Mouse (Mus musculus) limb, embryonic 14.5 days (tissue): ENCODE measurements at regions not wholly inside any gene's neighbourhood (a gene's known extent, or its start where the extent isn't known, plus 50 kb on each side); places are given as distances from the start of the nearest gene placed in this dataset.
"Not testable (repeated sequence)": the region's sequence is repeated elsewhere in the genome, so short reads cannot be mapped to it uniquely, and the experiment has no call there.

Source experiments
- ATAC-seq: fragments of 200-750 bp; cut with Nextera tagmentation; 2 replicates; pipeline ENCODE4 v1.8.0; 2017; ENCODE audit warnings: low read depth, moderate number of reproducible peaks, moderate TSS enrichment; ENCODE audit not compliant: low FRiP score
- DNase-seq: peaks from one replicate; pipeline ENCODE4 v3.0.0-alpha.2; 2015; ENCODE audit warnings: low spot score
- H3K27ac ChIP-seq: fragments of 300-500 bp; sonication (generic); replicated peaks from 2 replicates; pipeline ENCODE4 v1.5.1; 2014; ENCODE audit warnings: low read depth, mild to moderate bottlenecking, low read length, moderate library complexity, mixed read lengths
- H3K27me3 ChIP-seq: fragments of 300-500 bp; sonication (generic); 2 replicates; pipeline ENCODE4 v1.6.1; 2014; ENCODE audit warnings: low read length, mixed read lengths; ENCODE audit not compliant: control insufficient read depth, insufficient read depth
- H3K36me3 ChIP-seq: fragments of 300-500 bp; sonication (generic); 2 replicates; pipeline ENCODE4 v1.6.1; 2014; ENCODE audit warnings: mild to moderate bottlenecking, low read length, moderate library complexity, mixed read lengths; ENCODE audit not compliant: control insufficient read depth, insufficient read depth
- H3K4me1 ChIP-seq: fragments of 300-500 bp; sonication (generic); 2 replicates; pipeline ENCODE4 v1.6.1; 2014; ENCODE audit warnings: antibody characterized with exemption, low read length, mixed read lengths; ENCODE audit not compliant: control insufficient read depth, insufficient read depth
- H3K4me2 ChIP-seq: fragments of 300-500 bp; sonication (generic); replicated peaks from 2 replicates; pipeline ENCODE4 v1.6.1; 2014; ENCODE audit warnings: low read depth, mild to moderate bottlenecking, low read length, moderate library complexity; ENCODE audit not compliant: severe bottlenecking
- H3K4me3 ChIP-seq: fragments of 300-500 bp; sonication (generic); replicated peaks from 2 replicates; pipeline ENCODE4 v1.5.1; 2014; ENCODE audit warnings: low read length
- H3K9ac ChIP-seq: fragments of 300-500 bp; sonication (generic); 2 replicates; pipeline ENCODE4 v1.6.1; 2014; ENCODE audit warnings: mild to moderate bottlenecking, low read depth, low read length, moderate library complexity; ENCODE audit not compliant: severe bottlenecking
- H3K9me3 ChIP-seq: fragments of 300-500 bp; sonication (generic); 2 replicates; pipeline ENCODE4 v1.6.1; 2016; ENCODE audit warnings: low read length; ENCODE audit not compliant: control insufficient read depth
- POLR2A ChIP-seq: fragments of 200-500 bp; IDR thresholded peaks from 2 replicates; pipeline ENCODE4 v1.8.0; 2012; ENCODE audit warnings: inconsistent platforms, mild to moderate bottlenecking, moderate library complexity, borderline replicate concordance; ENCODE audit not compliant: insufficient read depth, insufficient read length; ENCODE audit errors: extremely low read depth
- WGBS: fragments of 180-500 bp; shearing (Covaris S2); extraction: QIAGEN DNeasy Blood & Tissue Kit; methylation state at CpG from one replicate; pipeline ENCODE4 v1.1.7; 2014; 5-methylcytosine and 5-hydroxymethylcytosine counted together

DNA sequence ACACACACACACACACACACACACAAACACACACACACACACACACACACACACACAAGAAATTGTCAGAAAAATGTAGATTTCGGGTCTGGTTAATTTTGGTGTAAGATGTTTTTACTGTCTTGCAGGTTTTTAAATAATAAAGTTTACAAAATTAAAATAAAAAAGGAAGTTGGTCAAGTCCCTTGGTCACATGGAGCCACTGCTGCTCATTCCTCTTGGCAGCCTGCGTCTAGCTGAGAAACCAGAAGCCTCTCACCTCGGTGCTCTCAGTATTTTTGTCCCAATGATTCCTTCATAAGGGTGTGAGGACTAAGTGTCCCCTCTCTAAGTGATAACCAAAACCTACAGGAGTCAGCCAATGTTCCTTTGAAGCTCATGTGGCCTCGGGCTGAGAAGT lies 76.8 kb upstream of the Smg1 start:
- Histone ChIP-seq H3K9ac (no peak overlapping the region), H3K4me2 (no peak overlapping the region), H3K27ac (no peak overlapping the region), H3K27me3 (no peaks in the 10 kb centered on the region), H3K4me1 (no peaks in the 10 kb centered on the region), H3K36me3 (no peaks in the 10 kb centered on the region), H3K9me3 (no peaks in the 10 kb centered on the region), H3K4me3 (no peak overlapping the region)
- WGBS: 83% methylated on average over 4 of the region's 4 CpGs
- no peak for TF ChIP-seq POLR2A
- ATAC-seq (no peak), DNase-seq (no peak)

DNA sequence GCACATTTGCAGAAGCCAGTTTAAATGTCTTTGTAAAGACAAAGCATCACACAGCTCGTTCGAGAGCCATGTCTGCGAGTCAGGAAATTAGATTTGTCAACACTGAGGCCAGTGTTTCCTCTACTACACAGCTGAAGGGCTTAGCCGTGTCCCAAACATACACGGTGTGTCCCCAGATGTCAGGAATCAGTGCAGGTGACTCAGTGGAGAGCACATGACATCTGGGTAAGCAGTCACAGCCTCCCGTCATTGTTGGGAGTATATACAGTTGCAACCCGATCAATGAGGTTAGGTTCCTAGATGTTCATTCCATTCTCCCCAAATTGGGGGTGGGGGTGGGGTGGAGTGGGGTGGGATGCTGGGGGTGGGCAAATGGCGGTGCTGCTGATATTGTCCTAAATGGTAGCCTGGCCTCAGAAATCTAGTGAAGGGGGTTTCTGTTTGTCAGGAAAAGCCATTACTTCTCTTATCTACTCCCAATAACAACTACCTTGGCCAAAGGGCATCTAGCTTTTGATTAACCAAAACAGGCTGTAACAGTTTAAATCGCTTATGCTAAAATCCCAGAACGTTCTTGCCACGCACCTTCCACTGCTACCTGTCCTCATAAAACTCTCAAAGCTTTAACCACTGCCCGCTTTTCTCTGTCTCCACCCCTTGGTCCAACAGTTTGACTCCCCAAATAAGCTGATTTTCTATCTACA lies 75.1 kb upstream of the Smg1 start:
- ATAC-seq (no peak), DNase-seq (no peak)
- TF ChIP-seq POLR2A: no peak
- no peak overlapping the region for H3K27ac ChIP-seq
- H3K4me1 ChIP-seq: no peaks in the 10 kb centered on the region
- H3K27me3 ChIP-seq: no peaks in the 10 kb centered on the region
- WGBS: 55% methylated on average over 12 of the region's 12 CpGs
- H3K36me3 ChIP-seq: no peaks in the 10 kb centered on the region
- H3K4me2 ChIP-seq: no peak overlapping the region
- H3K9me3 ChIP-seq: no peaks in the 10 kb centered on the region
- H3K4me3 ChIP-seq: no peak overlapping the region
- H3K9ac ChIP-seq: no peak overlapping the region

DNA sequence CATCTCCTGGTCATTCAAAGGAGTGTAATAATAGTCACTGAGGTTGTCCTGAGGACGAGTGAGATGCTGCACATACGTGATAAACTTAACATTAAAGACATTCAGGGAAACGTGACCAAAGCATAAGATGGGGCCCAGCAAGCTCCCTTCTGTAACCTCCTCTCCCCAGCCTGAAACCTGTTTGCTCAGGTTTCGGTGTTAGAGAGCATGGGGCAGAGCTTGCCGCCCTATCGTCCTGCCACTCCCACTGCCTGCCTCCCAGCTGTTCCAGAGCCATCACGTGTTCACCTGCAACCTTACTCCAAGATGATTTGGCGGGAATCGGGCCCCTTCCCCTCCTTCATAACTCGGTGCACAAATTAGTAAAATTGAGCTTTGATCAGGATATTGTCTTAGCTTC lies 71.4 kb upstream of the Smg1 start:
- H3K27me3 ChIP-seq, H3K4me1 ChIP-seq, H3K36me3 ChIP-seq, DNase-seq, H3K9ac ChIP-seq, H3K27ac ChIP-seq, H3K4me3 ChIP-seq, H3K4me2 ChIP-seq, H3K9me3 ChIP-seq, ATAC-seq: not testable (repeated sequence)
- WGBS: 64% methylated on average over 10 of the region's 10 CpGs

DNA sequence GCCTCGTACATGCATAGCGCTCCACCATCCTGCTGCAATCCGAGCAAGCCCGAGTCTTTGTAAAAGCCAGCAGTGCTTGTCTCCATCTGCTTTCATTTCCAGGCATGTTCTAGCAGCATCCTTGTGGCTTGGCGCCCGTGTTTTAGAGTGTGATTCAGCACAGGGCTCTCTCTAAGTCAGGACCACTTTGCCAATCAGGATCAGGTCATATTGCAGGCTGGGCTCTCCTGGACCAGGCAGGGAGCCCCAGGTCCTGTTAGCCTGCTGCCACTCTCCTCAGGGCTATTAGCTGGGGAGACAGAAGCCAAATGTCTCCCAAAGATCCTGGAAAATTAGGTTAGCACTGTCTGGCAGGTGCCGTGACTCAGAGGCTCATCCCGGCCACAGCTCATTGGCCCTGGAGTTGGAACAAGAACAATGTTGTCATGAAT lies 70.8 kb upstream of the Smg1 start:
- Histone ChIP-seq H3K4me3 (no peak overlapping the region), H3K36me3 (no peaks in the 10 kb centered on the region), H3K4me1 (no peaks in the 10 kb centered on the region), H3K9ac (no peak overlapping the region), H3K27me3 (no peaks in the 10 kb centered on the region), H3K9me3 (no peaks in the 10 kb centered on the region), H3K27ac (no peak overlapping the region), H3K4me2 (no peak overlapping the region)
- no peak for DNase-seq
- no peak for TF ChIP-seq POLR2A
- no peak for ATAC-seq
- WGBS: 69% methylated on average over 8 of the region's 8 CpGs

DNA sequence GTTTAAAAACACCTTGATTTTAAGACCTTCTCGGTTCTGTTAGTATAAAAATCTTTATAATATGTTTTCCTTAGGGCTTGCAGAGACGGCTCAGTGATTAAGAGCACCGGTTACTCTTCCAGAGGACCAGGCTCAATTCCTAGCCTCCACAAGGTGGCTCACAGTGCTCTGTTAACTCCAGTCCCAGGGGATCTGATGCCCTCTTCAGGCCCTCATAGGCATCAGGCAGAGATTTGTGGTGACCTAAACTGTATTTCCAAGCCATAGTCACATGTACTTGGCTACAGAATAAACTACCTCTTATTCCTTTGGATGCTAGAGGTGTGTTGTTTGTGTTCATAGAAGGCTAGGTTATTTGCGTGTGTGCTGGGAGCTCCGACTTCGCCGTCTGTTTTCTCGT lies 70.3 kb upstream of the Smg1 start:
- H3K4me2 ChIP-seq: no peak overlapping the region
- 43% methylated on average over 8 of the region's 8 CpGs for WGBS
- H3K4me1 ChIP-seq: no peaks in the 10 kb centered on the region
- no peak overlapping the region for H3K9ac ChIP-seq
- no peaks in the 10 kb centered on the region for H3K36me3 ChIP-seq
- no peak overlapping the region for H3K4me3 ChIP-seq
- ATAC-seq: no peak
- no peak for TF ChIP-seq POLR2A
- no peaks in the 10 kb centered on the region for H3K27me3 ChIP-seq
- H3K27ac ChIP-seq: no peak overlapping the region
- no peaks in the 10 kb centered on the region for H3K9me3 ChIP-seq
- no peak for DNase-seq

DNA sequence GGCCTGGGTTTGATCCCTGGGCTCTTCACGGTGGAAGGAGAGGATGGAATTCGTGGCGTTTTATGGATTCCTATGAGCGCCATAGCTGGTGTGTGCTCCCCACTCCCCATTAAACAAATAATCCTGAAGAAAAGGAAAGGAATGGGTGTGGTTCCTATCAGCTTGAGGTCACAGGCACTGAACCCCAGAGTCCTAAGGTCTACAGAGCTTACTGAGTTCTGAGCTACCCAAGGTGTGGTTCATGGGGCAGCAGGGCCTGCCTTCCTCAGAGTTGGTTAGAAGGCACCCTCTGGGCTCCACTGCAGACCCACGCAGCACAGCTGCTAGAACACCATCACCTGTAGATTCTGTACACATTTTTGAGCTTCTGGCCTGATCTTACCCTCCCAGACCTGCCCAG lies 66.3 kb upstream of the Smg1 start:
- WGBS: 64% methylated on average over 5 of the region's 5 CpGs
- TF ChIP-seq POLR2A: no peak
- Histone ChIP-seq H3K27ac (no peak overlapping the region), H3K4me1 (no peaks in the 10 kb centered on the region), H3K36me3 (no peaks in the 10 kb centered on the region), H3K9ac (no peak overlapping the region), H3K9me3 (no peaks in the 10 kb centered on the region), H3K4me3 (no peak overlapping the region), H3K27me3 (no peaks in the 10 kb centered on the region), H3K4me2 (no peak overlapping the region)
- DNase-seq (no peak), ATAC-seq (no peak)
